12 mouse cellular contexts compared by ENCODE assay signal in genomic region chr3:87913491-87913890, GRCm38 (mm10).
"Had no signal": no experiment of that assay in that cellular context is flagged by ENCODE, and none has a peak within 500 bp of the region (broad histone marks: within the 10 kb centered on the region; RNA-seq: fewer than 3 reads in every experiment).

No protein-coding gene starts in this region.

- DNase-seq: kidney, adult 11 months; kidney, postnatal 10 days; kidney, postnatal 4 days; lung, postnatal 14 days; right cerebral cortex, adult 18-20 months had no signal

- H3K27ac ChIP-seq: layer of hippocampus, adult 2 months; limb, embryonic 12.5 days; lung, embryonic 15.5 days; macrophage; midbrain, embryonic 12.5 days; stomach, postnatal 0 days had no signal

- H3K9ac ChIP-seq: limb, embryonic 12.5 days; lung, embryonic 15.5 days; midbrain, embryonic 12.5 days had no signal

- H3K4me2 ChIP-seq: limb, embryonic 12.5 days; lung, embryonic 15.5 days; midbrain, embryonic 12.5 days had no signal

- H3K4me3 ChIP-seq: layer of hippocampus, adult 2 months; limb, embryonic 12.5 days; lung, embryonic 15.5 days; megakaryocyte, embryonic 14.5 days; midbrain, embryonic 12.5 days had no signal

- H3K9me3 ChIP-seq: limb, embryonic 12.5 days; lung, embryonic 15.5 days; megakaryocyte, embryonic 14.5 days; midbrain, embryonic 12.5 days had no signal

- H3K27me3 ChIP-seq: limb, embryonic 12.5 days; lung, embryonic 15.5 days; megakaryocyte, embryonic 14.5 days; midbrain, embryonic 12.5 days had no signal
